Mouse (Mus musculus): ENCODE data around the gene Mrpl3.
A peak's percentile ranks its signal among the peaks of the same experiment; 100 is the strongest.
"Not testable (repeated sequence)": the region's sequence is repeated elsewhere in the genome, so short reads cannot be mapped to it uniquely, and the experiment has no call there.

The Mrpl3 gene

DNA sequence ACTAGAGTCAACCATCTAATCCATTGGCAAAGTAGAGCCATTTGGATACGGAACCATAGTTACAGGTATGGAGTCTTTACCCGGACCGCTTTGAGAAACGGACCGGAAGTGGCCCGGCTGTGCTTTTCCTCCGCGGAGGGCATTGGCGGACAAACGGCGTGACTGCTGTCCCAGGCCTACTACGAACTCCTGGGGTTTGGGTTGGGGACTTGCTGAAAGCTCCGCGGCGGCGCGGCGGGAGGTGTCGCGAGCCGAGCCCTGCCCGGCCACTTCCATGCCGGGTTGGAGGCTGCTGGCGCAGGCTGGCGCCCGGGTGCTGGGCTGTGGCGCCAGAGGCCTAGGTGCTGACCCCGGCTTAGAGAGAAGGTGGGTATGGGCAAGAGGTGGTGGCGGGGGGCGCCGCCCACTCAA, at the start of gene Mrpl3:
TSS of gene Mrpl3 (plus strand) at position 93 of the 411 bp plus-strand sequence.
- peak; percentile 68 to 73 for DNase-seq (ENCODE audit: low spot score in 2 of 2)

DNA sequence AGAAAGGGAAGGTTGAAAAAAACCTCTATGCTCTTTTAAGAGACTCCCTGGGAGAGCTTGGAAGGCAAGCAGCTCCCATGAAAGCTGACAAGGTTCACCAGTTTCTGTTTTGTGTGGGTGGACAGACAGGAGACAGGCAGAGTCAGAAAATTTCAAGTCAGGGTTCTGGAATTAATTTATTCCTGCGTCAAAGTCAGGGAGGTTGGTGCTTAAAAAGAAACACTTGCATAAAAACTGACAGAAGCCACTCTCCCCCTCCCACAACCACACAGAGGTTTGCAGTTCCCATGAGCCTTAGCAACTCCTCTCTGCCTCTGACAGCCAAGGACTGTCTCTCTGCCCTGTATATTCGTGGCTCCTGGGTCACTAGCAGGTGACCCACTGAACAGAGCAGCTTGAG, 42.3 kb upstream of the Mrpl3 start:
- no peak for DNase-seq (ENCODE audit: low spot score in 2 of 2)

DNA sequence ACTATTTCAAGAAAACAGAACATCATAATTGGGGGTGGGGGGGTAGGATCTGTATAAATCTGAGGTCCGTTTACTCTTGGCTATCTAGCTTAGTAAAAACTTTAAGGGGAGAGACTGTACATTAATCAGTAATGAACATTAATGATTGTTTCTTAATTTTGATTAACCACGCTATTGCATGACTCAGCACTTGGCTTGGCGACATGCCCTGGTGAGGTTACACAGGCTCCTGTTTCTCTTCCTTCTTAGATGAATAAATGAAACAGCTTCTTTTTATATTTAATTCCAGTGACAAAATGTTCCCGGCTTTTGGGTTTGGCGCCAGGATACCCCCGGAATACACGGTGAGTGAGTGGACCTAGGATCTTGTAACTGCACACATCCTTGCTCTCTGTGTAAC, 34.9 kb upstream of the Mrpl3 start:
- DNase-seq (ENCODE audit: low spot score in 2 of 2): no peak

GRCm38 (mm10) chr9:105028311-105028710, 24.7 kb upstream of the Mrpl3 start:
- DNase-seq (ENCODE audit: low spot score in 2 of 2): no peak

DNA sequence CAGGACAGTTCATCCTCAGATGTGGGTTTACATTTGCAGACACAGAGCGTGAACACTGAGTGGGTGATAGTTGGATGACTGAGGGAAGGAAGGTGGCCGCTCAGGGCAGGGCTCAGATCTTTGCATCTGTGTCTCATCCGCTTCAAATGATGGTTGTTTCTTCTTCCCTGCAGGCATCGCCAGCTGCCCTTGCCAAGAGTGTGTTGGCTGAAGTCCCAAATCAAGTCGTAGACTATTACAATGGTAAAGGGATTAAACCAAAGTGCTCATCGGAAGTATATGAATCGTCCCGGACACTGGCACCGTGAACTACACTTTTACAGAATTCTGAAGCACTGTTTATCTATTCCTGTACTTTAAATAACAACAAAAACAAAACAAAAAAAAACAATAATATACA, 20.5 kb upstream of the Mrpl3 start:
- DNase-seq (ENCODE audit: low spot score in 2 of 2): no peak

DNA sequence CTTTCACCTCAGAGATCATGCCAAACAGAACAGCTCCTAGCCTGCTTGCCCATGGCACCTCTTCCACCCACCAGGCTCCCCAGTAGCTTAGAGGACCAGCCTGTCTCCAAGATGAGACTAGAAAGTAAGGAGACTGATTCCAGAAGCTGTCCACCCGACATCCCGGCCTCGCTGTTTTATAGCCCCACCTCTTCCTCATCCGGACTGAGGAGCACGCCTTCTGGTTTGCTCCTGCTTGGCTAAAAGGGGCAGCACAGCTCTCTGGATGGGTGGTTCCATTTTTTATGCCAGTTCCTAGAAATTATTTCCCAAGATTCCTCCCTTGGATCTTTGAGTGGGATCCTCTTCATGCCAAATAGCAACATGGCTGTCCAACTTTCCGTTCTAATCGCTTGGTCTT, 19.4 kb upstream of the Mrpl3 start:
- no peak for DNase-seq (ENCODE audit: low spot score in 2 of 2)

DNA sequence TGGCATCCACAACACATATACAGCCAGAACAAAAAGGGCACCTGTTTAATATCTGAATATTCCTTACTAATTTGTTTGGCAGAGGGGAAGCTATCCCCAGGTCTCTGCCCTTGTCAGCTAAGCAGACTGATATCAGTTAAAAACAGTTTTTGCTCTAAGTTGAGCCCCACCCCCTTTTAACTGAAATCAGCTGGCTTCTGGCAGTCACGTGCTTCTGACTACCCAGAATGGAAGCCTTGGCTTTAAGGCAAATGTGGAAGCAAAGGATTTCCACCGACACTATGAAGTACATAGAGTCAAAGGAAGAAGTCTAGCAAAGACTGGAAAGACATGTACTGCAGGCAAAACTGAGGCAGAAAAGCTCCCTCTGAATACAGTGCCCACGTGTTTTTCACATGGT, 15.2 kb upstream of the Mrpl3 start:
- DNase-seq (ENCODE audit: low spot score in 2 of 2): no peak

- DNase-seq (ENCODE audit: low spot score in 2 of 2): no peak
Observed at GRCm38 (mm10) chr9:105046014-105046413, 7.0 kb upstream of the Mrpl3 start.

GRCm38 (mm10) chr9:105048351-105048750, 4.7 kb upstream of the Mrpl3 start:
- DNase-seq (ENCODE audit: low spot score in 2 of 2): peak; percentile 64 to 71

GRCm38 (mm10) chr9:105049636-105050035, 3.4 kb upstream of the Mrpl3 start:
- no peak for DNase-seq (ENCODE audit: low spot score in 2 of 2)

- no peak for DNase-seq (ENCODE audit: low spot score in 2 of 2)
Observed at GRCm38 (mm10) chr9:105050257-105050656, 2.8 kb upstream of the Mrpl3 start.

- no peak for DNase-seq (ENCODE audit: low spot score in 2 of 2)
Observed at GRCm38 (mm10) chr9:105053812-105054211, 773 bp downstream of the Mrpl3 start.

DNA sequence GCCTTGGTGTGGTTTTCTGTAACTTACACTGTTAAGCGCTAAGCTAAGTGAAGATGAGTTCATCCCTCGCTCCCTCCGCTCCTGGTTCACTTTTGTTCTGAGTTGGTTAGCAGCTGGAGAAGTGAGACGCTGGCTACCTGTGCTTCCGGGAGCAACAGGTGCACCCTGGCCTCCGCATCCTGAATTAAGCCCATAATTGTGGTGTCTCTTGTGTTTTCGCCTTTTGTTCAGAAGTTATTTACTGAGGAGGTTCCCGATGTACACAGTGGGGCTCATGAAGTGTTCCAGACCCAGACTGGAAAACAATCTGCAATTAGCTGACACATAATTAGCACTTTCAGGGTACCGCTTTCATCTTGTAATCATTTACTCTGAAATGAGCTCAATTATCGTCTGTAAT, 16.1 kb downstream of the Mrpl3 start:
- DNase-seq (ENCODE audit: low spot score in 2 of 2): no peak

DNA sequence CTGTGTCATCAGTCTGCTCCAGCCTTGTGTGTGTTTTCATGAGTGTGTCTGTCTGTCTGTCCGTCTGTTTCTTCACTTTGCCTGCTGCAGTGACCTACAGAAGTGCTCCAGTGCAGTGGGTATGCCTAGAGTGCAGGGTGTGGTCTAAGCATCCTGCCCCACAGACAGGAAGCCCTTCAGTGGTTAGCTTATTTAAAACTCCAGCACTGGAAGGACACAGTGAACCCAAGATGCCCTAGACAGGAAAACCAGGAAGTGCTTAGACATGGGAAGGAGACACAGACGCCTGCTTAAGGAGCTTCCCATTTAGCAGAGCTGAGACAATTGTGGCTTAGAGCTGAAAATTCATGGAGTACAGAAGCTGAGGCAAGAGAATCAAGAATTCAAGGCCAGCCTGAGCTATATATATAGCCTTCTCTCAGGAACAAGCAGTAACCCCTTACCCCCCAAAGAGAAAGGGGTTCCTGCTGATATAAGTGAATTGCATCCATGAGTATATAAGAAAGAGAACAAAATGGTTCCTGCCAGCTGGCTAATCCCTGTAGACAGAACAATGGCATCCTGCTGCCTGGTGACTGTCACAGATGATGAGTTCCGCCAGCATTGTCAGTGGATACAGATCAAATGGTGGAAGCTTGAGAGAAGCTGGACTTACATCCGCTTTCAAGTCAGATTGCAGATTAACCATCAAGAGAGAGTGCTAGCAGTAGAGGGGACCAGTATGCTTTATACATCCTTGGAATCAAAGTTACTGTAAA, 20.1 kb downstream of the Mrpl3 start:
- no peak for DNase-seq (ENCODE audit: low spot score in 2 of 2)

GRCm38 (mm10) chr9:105074851-105075250, 21.8 kb downstream of the Mrpl3 start:
- DNase-seq (ENCODE audit: low spot score in 2 of 2): no peak

GRCm38 (mm10) chr9:105076756-105077424, 23.9 kb downstream of the Mrpl3 start:
- no peak for DNase-seq (ENCODE audit: low spot score in 2 of 2)

GRCm38 (mm10) chr9:105078460-105078859, 25.4 kb downstream of the Mrpl3 start:
- DNase-seq (ENCODE audit: low spot score in 2 of 2): no peak

- DNase-seq (ENCODE audit: low spot score in 2 of 2): no peak
Observed at GRCm38 (mm10) chr9:105080246-105080645, 27.2 kb downstream of the Mrpl3 start.

- DNase-seq (ENCODE audit: low spot score in 2 of 2): no peak
Observed at GRCm38 (mm10) chr9:105100807-105101570, 48.0 kb downstream of the Mrpl3 start.

GRCm38 (mm10) chr9:105101911-105102310, 48.9 kb downstream of the Mrpl3 start:
- DNase-seq (ENCODE audit: low spot score in 2 of 2): no peak

GRCm38 (mm10) chr9:105103893-105104292, 50.9 kb downstream of the Mrpl3 start:
- no peak for DNase-seq (ENCODE audit: low spot score in 2 of 2)

DNA sequence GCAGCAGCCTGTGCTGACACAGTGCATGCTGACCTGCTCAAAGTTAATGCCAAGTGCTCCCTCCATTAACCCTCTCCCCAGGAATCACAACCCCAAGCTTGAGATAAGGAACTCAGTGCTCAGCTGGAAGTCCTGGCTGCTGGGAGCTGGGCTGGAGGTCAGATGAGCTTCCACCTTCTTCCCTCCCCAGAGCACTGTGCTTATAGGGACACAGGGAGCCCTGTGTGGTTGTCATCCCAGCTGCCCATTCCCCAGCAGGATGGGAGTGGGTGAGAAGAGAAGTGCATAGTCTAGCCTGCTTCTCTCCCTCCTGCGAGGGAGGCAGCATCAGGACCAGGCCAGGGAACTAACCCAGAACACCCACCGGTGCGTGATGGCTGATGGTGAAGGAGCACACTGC, 72.2 kb downstream of the Mrpl3 start:
- not testable (repeated sequence) for DNase-seq (ENCODE audit: low spot score in 2 of 2)
